Mouse (Mus musculus): ENCODE data around the gene Pde6d. TPM values are rescaled to one million over a fixed set of nuclear protein-coding genes. Genes with fewer than 3 reads are reported as not detected.

Pde6d gene
- polyA plus RNA-seq (2016; fragmentation: Nextera tagmentation; extraction: Ambion mirVana) = 60.8 and 61.2 TPM in 2 replicates

DNA sequence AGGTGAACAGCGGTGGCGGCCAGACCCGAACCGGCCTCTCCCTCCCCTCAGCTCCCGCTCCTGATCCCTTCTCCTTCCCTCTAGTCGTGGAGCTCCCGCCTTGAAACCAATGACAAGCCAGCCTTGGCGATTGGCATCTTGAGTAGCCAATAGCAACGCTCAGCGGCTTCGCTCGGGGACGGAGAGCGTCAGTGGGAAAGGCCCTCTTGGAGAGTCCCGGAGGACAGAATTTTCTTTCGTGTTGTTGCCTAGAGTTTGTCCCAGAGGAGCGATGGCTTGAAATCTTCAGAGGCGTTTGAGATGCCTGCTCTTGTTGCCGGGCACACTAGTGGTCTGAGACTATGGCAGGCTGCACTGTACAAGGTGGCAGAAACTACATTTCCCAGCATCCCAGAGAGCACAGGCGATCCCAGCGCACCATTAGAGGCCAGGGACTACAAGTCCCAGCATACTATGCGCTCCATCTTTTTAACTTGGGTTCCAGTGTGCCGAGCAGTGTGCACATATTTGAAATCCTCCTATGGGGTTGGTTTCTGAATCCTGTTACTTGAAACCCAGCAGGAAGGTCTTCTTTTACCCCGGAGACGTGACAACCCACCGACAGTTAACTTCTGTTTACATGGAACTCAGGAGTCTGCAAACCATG lies at the start of gene Pde6d, which contains the start of gene Cops7b:
Gene Pde6d, minus strand, starts transcription at position 179 of the 646 bp plus-strand sequence.
Gene Cops7b, plus strand, starts transcription at position 454 of the 646 bp plus-strand sequence.
- Histone ChIP-seq H3K9me3 (no peaks in the 10 kb centered on the region), H3K27ac (replicated peaks) (peak within 1 kb of the TSS; percentile 93), H3K27me3 (replicated peaks; ENCODE audit: low read depth, poor library complexity, severe bottlenecking) (no peaks in the 10 kb centered on the region), H3K4me3 (peak within 1 kb of the TSS; percentile 94), H3K4me1 (peaks cover 29% of the 10 kb centered on the region), H3K36me3 (replicated peaks) (peaks cover 11% of the 10 kb centered on the region)
- under 1% methylated on average over 26 of the region's 26 CpGs for WGBS
- DNase-seq (ENCODE audit: low spot score) = peak; percentile 92

DNA sequence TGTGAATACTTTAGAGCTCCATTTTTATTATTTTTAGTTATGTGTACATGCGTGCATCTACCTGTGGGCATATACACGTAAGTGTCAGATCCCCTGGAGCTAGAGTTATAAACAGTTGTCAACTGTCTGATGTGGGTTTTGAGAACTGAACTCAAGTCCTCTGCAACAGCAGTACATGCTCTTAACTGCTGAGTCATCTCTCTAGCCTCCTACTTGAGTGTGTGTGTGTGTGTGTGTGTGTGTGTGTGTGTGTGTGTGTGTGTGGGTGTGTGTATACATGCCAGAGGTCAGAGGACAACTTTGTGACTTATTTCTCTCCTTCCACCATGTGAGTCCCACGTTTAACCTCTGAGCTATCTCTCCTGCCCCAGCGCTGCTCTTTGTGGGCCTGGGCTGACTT lies 48.1 kb upstream of the Pde6d start:
- Histone ChIP-seq H3K36me3 (replicated peaks) (no peaks in the 10 kb centered on the region), H3K27me3 (replicated peaks; ENCODE audit: low read depth, poor library complexity, severe bottlenecking) (no peaks in the 10 kb centered on the region), H3K27ac (replicated peaks) (no peak overlapping the region), H3K9me3 (no peaks in the 10 kb centered on the region), H3K4me1 (peaks cover 16% of the 10 kb centered on the region), H3K4me3 (no peak overlapping the region)
- DNase-seq (ENCODE audit: low spot score) = no peak
- WGBS = 79% methylated on average over 4 of the region's 4 CpGs

DNA sequence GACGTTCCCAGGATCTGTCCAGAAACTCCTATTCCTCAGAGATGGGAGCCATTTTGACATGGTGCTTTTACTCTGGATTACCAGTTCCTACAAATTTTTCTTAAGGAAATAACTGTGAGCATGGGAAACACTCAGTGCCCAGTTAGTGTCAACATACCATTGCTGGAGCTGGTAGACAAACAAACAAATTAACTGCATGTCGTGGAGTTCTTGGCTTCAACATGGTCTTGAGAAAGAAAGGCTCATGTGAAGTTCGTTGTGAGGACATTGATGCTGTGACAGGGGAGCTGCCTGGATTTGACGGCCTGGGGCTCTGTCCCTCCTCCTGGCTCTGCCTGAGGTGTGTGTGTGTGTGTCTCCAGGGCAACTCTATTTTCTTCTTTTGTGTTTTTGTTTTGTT lies 47.5 kb upstream of the Pde6d start:
- Histone ChIP-seq H3K9me3 (no peaks in the 10 kb centered on the region), H3K36me3 (replicated peaks) (no peaks in the 10 kb centered on the region), H3K4me1 (peaks cover 16% of the 10 kb centered on the region), H3K27ac (replicated peaks) (no peak overlapping the region), H3K27me3 (replicated peaks; ENCODE audit: low read depth, poor library complexity, severe bottlenecking) (no peaks in the 10 kb centered on the region), H3K4me3 (no peak overlapping the region)
- WGBS = 43% methylated on average over 4 of the region's 4 CpGs
- no peak for DNase-seq (ENCODE audit: low spot score)

DNA sequence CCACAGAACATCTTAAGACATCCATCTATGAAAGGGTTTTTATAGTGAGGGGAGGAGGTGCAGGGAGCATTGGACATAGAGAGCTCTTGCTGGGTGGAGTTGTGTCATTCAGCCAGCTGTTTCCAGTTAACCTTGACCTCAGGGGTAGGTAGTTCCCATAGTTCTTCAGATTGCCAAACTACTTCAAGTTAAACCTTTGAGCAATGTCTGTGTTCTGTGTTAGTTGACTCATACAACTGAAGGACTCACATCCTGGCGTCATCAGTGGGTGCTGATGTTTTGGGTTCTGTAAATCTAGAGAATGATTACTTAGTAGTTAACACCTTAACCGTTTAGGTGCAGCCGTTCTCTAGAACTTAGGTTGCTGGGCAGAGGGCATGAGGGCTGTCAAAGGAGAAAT lies 45.8 kb upstream of the Pde6d start:
- Histone ChIP-seq H3K4me1 (peaks cover 5% of the 10 kb centered on the region), H3K27me3 (replicated peaks; ENCODE audit: low read depth, poor library complexity, severe bottlenecking) (no peaks in the 10 kb centered on the region), H3K27ac (replicated peaks) (no peak overlapping the region), H3K4me3 (no peak overlapping the region), H3K9me3 (no peaks in the 10 kb centered on the region), H3K36me3 (replicated peaks) (no peaks in the 10 kb centered on the region)
- DNase-seq (ENCODE audit: low spot score) = no peak
- WGBS = 62% methylated on average over 3 of the region's 3 CpGs

DNA sequence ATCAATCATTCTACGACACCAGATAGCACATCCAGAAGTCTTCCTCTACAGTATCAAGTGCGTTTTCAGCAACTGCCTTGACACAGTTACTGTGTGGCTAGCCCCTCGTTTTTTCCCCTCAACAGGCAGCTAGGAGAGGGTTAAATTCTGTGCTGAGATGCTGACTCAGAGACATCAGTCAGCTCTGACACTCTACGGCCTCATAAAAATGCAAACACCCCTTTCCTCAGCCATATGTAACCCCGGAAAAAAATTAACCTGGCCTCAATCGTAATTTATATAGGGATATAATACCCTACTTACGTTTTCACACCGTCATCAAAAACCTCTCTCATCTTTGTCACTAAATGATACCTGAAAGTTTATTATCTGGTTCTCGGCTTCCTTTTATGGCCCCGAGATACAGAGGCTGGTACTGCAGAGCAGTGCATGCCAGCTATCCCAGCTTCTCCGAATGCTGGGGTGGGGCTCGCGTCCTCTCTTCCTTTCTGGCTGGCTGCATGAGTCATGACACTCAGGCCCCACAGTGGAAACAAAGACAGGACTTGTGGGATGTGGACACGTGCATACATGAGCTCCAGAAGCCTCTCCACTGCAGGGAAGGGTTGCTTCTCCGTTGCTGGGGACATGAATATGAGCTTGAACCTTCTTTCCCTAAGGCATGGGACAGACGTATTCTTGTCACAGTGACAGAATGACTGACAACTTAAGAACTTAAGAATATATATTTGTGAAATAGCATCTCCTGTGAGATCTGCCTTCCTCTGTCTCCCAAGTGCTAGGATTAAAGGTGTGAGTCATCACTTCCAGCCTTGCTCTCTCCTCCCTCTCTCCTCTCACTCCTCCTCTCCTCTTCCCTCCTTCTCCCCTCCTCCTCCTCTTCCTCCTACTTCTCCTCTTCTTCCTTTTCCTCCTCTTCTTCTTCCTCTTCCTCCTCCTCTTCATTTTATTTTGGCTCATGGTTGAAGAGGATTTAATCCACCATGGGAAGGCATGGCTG lies 40.9 kb upstream of the Pde6d start:
- H3K36me3 ChIP-seq (replicated peaks) = no peaks in the 10 kb centered on the region
- DNase-seq (ENCODE audit: low spot score) = no peak
- no peaks in the 10 kb centered on the region for H3K4me1 ChIP-seq
- H3K4me3 ChIP-seq = no peak overlapping the region
- H3K9me3 ChIP-seq = no peaks in the 10 kb centered on the region
- WGBS = 74% methylated on average over 16 of the region's 16 CpGs
- no peaks in the 10 kb centered on the region for H3K27me3 ChIP-seq (replicated peaks; ENCODE audit: low read depth, poor library complexity, severe bottlenecking)
- no peak overlapping the region for H3K27ac ChIP-seq (replicated peaks)

DNA sequence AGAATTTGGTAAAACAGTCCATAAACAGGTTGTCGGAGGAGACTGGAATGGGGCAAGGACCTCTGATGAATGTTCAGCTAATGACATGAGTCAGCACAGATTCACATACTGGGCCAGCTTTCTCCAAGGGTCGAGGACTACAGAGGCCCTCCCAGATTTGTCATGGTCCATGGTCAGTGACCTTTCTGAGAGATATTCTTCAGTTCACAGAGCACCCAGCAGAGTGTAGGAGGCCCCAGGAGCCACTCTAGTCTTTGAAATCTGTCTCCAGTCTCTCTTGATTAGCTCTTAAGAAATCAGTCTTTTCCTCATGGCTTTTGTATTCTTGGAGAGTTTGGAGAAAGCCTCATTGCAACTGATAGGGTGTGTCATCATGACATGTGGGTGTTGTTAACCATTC lies 39.9 kb upstream of the Pde6d start:
- no peak overlapping the region for H3K27ac ChIP-seq (replicated peaks)
- H3K4me1 ChIP-seq = no peaks in the 10 kb centered on the region
- 76% methylated on average over 2 of the region's 2 CpGs for WGBS
- no peaks in the 10 kb centered on the region for H3K9me3 ChIP-seq
- no peak for DNase-seq (ENCODE audit: low spot score)
- H3K27me3 ChIP-seq (replicated peaks; ENCODE audit: low read depth, poor library complexity, severe bottlenecking) = no peaks in the 10 kb centered on the region
- no peak overlapping the region for H3K4me3 ChIP-seq
- no peaks in the 10 kb centered on the region for H3K36me3 ChIP-seq (replicated peaks)

DNA sequence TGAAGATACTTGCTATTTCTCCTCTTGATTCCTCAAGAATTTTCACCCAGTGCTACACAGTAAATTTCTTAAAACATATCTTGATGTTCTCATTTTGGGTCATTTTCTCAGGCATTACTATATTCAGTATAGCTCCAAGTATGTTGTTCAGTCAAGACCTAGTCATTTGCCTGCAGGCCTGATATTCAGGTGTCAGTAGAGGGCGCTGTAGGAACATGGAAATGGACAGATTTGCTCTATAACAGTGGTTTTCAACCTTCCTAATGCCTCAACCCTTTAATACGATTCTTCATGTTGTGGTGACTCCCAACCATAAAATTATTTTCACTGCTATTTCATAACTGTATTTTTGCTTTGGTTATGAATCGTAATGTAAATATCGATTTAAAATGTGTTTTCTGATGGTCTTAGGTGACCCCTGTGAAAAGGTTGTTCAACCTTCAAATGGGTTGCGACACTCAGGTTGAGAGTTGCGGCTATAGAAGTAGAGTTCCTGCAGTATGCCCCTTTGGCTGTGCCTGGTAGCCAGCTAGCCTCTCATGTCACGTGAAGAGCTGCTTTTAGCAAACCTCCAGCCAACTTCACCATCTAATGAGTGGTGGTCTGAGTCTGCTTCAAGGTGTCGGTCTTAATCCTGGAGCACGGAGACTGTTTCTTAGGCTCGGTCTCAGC lies 36.2 kb upstream of the Pde6d start:
- Histone ChIP-seq H3K27me3 (replicated peaks; ENCODE audit: low read depth, poor library complexity, severe bottlenecking) (no peaks in the 10 kb centered on the region), H3K9me3 (no peaks in the 10 kb centered on the region), H3K4me3 (no peak overlapping the region), H3K27ac (replicated peaks) (no peak overlapping the region), H3K36me3 (replicated peaks) (no peaks in the 10 kb centered on the region), H3K4me1 (no peaks in the 10 kb centered on the region)
- DNase-seq (ENCODE audit: low spot score) = peak; percentile 59
- 59% methylated on average over 10 of the region's 10 CpGs for WGBS

DNA sequence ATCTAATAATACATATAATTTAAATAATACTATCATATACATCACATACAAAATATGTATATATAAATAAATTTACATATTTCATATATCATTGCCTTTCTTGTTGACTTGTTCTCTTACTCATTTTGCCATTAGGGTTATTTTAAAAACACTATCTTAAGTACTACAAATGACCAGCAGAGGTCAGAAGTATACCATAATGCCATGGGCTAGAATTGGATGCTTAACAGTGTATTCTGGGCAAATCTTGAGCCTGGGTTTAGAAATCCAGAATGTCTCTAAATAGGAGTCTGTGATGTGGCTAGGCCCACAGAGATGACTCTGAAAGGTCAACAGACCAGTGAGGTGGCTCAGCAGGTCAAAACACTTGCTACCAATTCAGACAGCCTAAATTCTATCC lies 31.8 kb upstream of the Pde6d start:
- no peak for DNase-seq (ENCODE audit: low spot score)
- H3K36me3 ChIP-seq (replicated peaks) = peaks cover 19% of the 10 kb centered on the region
- no peak overlapping the region for H3K4me3 ChIP-seq
- no peak overlapping the region for H3K27ac ChIP-seq (replicated peaks)
- H3K4me1 ChIP-seq = no peaks in the 10 kb centered on the region
- no peaks in the 10 kb centered on the region for H3K9me3 ChIP-seq
- no peaks in the 10 kb centered on the region for H3K27me3 ChIP-seq (replicated peaks; ENCODE audit: low read depth, poor library complexity, severe bottlenecking)

DNA sequence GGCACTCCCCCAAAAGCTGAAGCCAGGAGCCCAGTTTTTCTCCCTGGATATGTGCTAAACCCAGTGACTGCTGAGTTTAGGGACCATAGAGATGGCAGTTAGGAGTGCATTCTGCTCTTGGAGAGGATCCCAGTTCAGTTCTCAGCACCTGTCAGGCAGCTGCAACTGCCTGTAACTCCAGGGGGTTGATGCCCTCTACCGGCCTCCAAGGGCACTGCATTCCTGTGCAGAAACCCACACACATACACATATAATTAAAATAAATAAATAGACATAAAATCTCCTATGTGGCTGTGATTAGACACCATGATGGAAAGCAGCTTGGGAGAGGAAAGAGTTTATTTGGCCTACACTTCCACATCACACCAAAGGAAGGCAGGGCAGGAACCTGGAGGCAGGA lies 29.7 kb upstream of the Pde6d start:
- no peak overlapping the region for H3K27ac ChIP-seq (replicated peaks)

DNA sequence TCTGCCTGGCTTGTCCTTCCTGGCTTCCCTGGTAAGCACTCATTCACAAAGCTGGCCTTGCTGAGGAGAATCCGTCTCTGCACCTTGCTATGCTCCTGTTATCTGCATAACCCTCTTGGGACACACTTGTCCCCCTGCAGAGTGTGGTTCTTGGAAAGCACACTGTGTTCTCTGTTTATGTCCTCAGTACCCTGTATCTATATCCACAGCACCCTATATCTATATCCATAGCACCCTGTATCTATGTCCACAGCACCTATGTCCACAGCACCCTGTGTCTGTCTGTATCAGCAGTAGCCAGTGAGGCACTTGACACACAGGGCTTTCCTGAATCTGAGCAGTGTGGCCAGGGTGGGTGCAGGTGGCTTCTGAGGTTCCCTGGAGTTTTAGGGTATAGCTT lies 28.5 kb upstream of the Pde6d start:
- Histone ChIP-seq H3K4me3 (no peak overlapping the region), H3K9me3 (no peaks in the 10 kb centered on the region), H3K36me3 (replicated peaks) (peaks cover 48% of the 10 kb centered on the region), H3K27ac (replicated peaks) (no peak overlapping the region), H3K27me3 (replicated peaks; ENCODE audit: low read depth, poor library complexity, severe bottlenecking) (no peaks in the 10 kb centered on the region), H3K4me1 (0 out of 2 replicates have a peak, but pooled peaks cover 3% of the 10 kb centered on the region)
- DNase-seq (ENCODE audit: low spot score) = no peak
- WGBS = 75% methylated on average over 1 of the region's 1 CpGs

More for the DNA sequence above, 29.7 kb upstream of the Pde6d start:
- no peak overlapping the region for H3K4me3 ChIP-seq
- H3K36me3 ChIP-seq (replicated peaks) = peaks cover 39% of the 10 kb centered on the region
- no peaks in the 10 kb centered on the region for H3K27me3 ChIP-seq (replicated peaks; ENCODE audit: low read depth, poor library complexity, severe bottlenecking)
- 68% methylated on average over 1 of the region's 1 CpGs for WGBS
- DNase-seq (ENCODE audit: low spot score) = no peak
- H3K9me3 ChIP-seq = no peaks in the 10 kb centered on the region
- 0 out of 2 replicates have a peak, but pooled peaks cover 3% of the 10 kb centered on the region for H3K4me1 ChIP-seq

DNA sequence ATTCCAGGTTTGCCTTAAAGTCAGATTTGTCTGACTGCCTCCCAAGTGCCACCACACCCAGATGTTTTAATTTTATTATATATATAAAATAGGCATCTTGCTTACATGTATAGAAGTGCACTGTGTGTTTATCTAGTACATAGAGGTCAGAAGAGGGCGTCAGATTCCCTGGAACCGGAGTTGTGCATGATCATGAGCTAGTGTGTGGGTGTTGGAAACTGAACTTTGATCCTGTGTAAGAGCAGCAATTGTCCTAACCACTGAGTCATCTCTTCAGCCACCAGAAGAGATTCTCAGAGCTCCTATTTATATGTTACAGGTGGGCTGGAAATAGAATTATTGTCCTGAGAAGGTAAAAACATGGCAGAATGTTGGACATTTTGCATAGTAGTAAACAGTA lies 17.7 kb upstream of the Pde6d start:
- no peaks in the 10 kb centered on the region for H3K27me3 ChIP-seq (replicated peaks; ENCODE audit: low read depth, poor library complexity, severe bottlenecking)
- no peak overlapping the region for H3K27ac ChIP-seq (replicated peaks)
- WGBS = 85% methylated on average over 2 of the region's 2 CpGs
- no peaks in the 10 kb centered on the region for H3K9me3 ChIP-seq
- no peak for DNase-seq (ENCODE audit: low spot score)
- no peak overlapping the region for H3K4me3 ChIP-seq
- H3K4me1 ChIP-seq = no peaks in the 10 kb centered on the region
- H3K36me3 ChIP-seq (replicated peaks) = peaks cover 99% of the 10 kb centered on the region

DNA sequence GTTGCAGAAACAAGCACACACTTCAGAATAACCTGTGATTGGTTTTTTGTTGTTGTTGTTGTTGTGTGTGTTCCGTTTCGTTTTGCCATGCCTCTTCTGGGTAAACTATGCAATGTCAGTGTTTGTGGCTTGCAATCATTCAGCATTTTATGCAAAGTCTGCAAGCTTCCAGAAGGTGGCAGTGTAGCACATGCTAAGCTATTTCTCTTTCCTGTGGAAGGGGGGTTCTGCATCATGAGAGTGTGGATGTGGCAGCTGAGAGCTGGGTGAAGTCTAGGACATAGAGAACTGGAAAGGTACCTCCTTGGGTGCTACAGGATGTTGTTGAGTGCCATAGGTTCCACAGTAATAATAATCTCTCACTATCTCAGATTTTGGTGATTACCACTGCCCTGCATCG lies 16.1 kb upstream of the Pde6d start:
- H3K36me3 ChIP-seq (replicated peaks) = peaks cover 98% of the 10 kb centered on the region
- no peak overlapping the region for H3K4me3 ChIP-seq
- H3K27me3 ChIP-seq (replicated peaks; ENCODE audit: low read depth, poor library complexity, severe bottlenecking) = no peaks in the 10 kb centered on the region
- H3K4me1 ChIP-seq = no peaks in the 10 kb centered on the region
- no peaks in the 10 kb centered on the region for H3K9me3 ChIP-seq
- DNase-seq (ENCODE audit: low spot score) = peak; percentile 15
- WGBS = 74% methylated on average over 3 of the region's 3 CpGs
- H3K27ac ChIP-seq (replicated peaks) = no peak overlapping the region
